Mouse (Mus musculus): ENCODE results near the gene Mrpl34.
"Not testable (repeated sequence)": the region's sequence is repeated elsewhere in the genome, so short reads cannot be mapped to it uniquely, and the experiment has no call there.

Mrpl34 gene

GRCm38 (mm10) chr8:71464513-71465500 lies at the start of gene Mrpl34:
TSS of gene Mrpl34 (plus strand) at chr8:71464959.
- DNase-seq: peak; percentile 99

GRCm38 (mm10) chr8:71422121-71422520 lies 42.6 kb upstream of the Mrpl34 start:
- no peak for DNase-seq

- DNase-seq: not testable (repeated sequence)
Measured at GRCm38 (mm10) chr8:71432935-71433334, 31.8 kb upstream of the Mrpl34 start.

GRCm38 (mm10) chr8:71437041-71437440 lies 27.7 kb upstream of the Mrpl34 start:
- DNase-seq: no peak

- DNase-seq: no peak
Measured at GRCm38 (mm10) chr8:71441404-71441803, 23.4 kb upstream of the Mrpl34 start.

GRCm38 (mm10) chr8:71445096-71445495 lies 19.7 kb upstream of the Mrpl34 start:
- DNase-seq: no peak

GRCm38 (mm10) chr8:71451337-71451736 lies 13.4 kb upstream of the Mrpl34 start:
- no peak for DNase-seq

- DNase-seq: no peak
Measured at GRCm38 (mm10) chr8:71451777-71452176, 13.0 kb upstream of the Mrpl34 start.

- no peak for DNase-seq
Measured at GRCm38 (mm10) chr8:71452669-71453068, 12.1 kb upstream of the Mrpl34 start.

- DNase-seq: no peak
Measured at GRCm38 (mm10) chr8:71454668-71455067, 10.1 kb upstream of the Mrpl34 start.

- no peak for DNase-seq
Measured at GRCm38 (mm10) chr8:71456906-71457305, 7.9 kb upstream of the Mrpl34 start.

GRCm38 (mm10) chr8:71457659-71458270 lies 7.0 kb upstream of the Mrpl34 start:
- DNase-seq: no peak

- no peak for DNase-seq
Measured at GRCm38 (mm10) chr8:71460716-71461115, 4.0 kb upstream of the Mrpl34 start.

GRCm38 (mm10) chr8:71461152-71461840 lies 3.5 kb upstream of the Mrpl34 start:
- DNase-seq: peak in 1 of 2 experiments; percentile 46

- no peak for DNase-seq
Measured at GRCm38 (mm10) chr8:71462191-71462590, 2.6 kb upstream of the Mrpl34 start.

- DNase-seq: peak; percentile 81 to 90
Measured at GRCm38 (mm10) chr8:71462786-71463185, 2.0 kb upstream of the Mrpl34 start.

GRCm38 (mm10) chr8:71463188-71464033 lies 1.3 kb upstream of the Mrpl34 start, which contains the start of gene Abhd8:
TSS of gene Abhd8 (minus strand) at chr8:71463655.
- peak; percentile 97 to 99 for DNase-seq

- DNase-seq: no peak
Measured at GRCm38 (mm10) chr8:71465733-71466132, 974 bp downstream of the Mrpl34 start.

GRCm38 (mm10) chr8:71466198-71466597 lies 1.4 kb downstream of the Mrpl34 start:
- DNase-seq: no peak

GRCm38 (mm10) chr8:71467201-71467600 lies 2.4 kb downstream of the Mrpl34 start:
- no peak for DNase-seq

GRCm38 (mm10) chr8:71468001-71468400 lies 3.2 kb downstream of the Mrpl34 start:
- DNase-seq: no peak

GRCm38 (mm10) chr8:71468916-71469315 lies 4.2 kb downstream of the Mrpl34 start, which contains the start of gene Dda1:
TSS of gene Dda1 (plus strand) at chr8:71469199.
- peak; percentile 95 to 98 for DNase-seq

All from thymus, postnatal 36 days (tissue).